Mouse (Mus musculus) forebrain, embryonic 10.5 days (tissue): ENCODE data around the gene Dennd4c. TPM values are rescaled to one million over a fixed set of nuclear protein-coding genes. Genes with fewer than 3 reads are reported as not detected.

ENCODE experiments used
- DNase-seq: peaks from one replicate; pipeline ENCODE4 v3.0.0-alpha.2; 2017; ENCODE audit warnings: low spot score; ENCODE audit errors: extremely low spot score
- H3K27ac ChIP-seq: fragments of 300-500 bp; sonication (generic); 2 replicates; pipeline ENCODE4 v1.5.1; 2016; ENCODE audit warnings: mild to moderate bottlenecking
- H3K27me3 ChIP-seq: fragments of 300-500 bp; sonication (generic); 2 replicates; pipeline ENCODE4 v1.6.1; 2016; ENCODE audit warnings: mild to moderate bottlenecking; ENCODE audit not compliant: poor library complexity, severe bottlenecking
- H3K36me3 ChIP-seq: fragments of 300-500 bp; sonication (generic); replicated peaks from 2 replicates; pipeline ENCODE4 v1.6.1; 2016; ENCODE audit warnings: mild to moderate bottlenecking, moderate library complexity
- H3K4me1 ChIP-seq: fragments of 300-500 bp; sonication (generic); 2 replicates; pipeline ENCODE4 v1.6.1; 2016
- H3K4me3 ChIP-seq: fragments of 300-500 bp; sonication (generic); 2 replicates; pipeline ENCODE4 v1.5.1; 2016; ENCODE audit warnings: mild to moderate bottlenecking, moderate library complexity
- H3K9me3 ChIP-seq: fragments of 300-500 bp; sonication (generic); 2 replicates; pipeline ENCODE4 v1.6.1; 2016; ENCODE audit warnings: mild to moderate bottlenecking, moderate library complexity
- WGBS: fragments of 180-500 bp; shearing (Covaris S2); methylation state at CpG from one replicate; pipeline ENCODE4 v1.1.7; 2016; 5-methylcytosine and 5-hydroxymethylcytosine counted together
- polyA plus RNA-seq: library from polyadenylated mRNA; unstranded; fragments of >200 nt; fragmentation: Nextera tagmentation; extraction: Ambion mirVana; gene quantifications from 2 replicates; pipeline ENCODE4 v1.2.1, GENCODE M21; 2016

Dennd4c gene
- 6.2 and 6.4 TPM in 2 replicates for polyA plus RNA-seq

- H3K9me3 ChIP-seq, result no peaks in the 10 kb centered on the region
- H3K4me1 ChIP-seq, result peaks cover 24% of the 10 kb centered on the region
- H3K36me3 ChIP-seq, result no peaks in the 10 kb centered on the region
- peak; percentile 94 for DNase-seq
- peak within 1 kb of the TSS; percentile 94 for H3K27ac ChIP-seq
- under 1% methylated on average over 95 of the region's 95 CpGs for WGBS
- no peaks in the 10 kb centered on the region for H3K27me3 ChIP-seq
- peak within 1 kb of the TSS; percentile 99 for H3K4me3 ChIP-seq
Observed at GRCm38 (mm10) chr4:86748336-86749291, at the start of gene Dennd4c. Dennd4c (plus strand) TSS chr4:86748555.

DNA sequence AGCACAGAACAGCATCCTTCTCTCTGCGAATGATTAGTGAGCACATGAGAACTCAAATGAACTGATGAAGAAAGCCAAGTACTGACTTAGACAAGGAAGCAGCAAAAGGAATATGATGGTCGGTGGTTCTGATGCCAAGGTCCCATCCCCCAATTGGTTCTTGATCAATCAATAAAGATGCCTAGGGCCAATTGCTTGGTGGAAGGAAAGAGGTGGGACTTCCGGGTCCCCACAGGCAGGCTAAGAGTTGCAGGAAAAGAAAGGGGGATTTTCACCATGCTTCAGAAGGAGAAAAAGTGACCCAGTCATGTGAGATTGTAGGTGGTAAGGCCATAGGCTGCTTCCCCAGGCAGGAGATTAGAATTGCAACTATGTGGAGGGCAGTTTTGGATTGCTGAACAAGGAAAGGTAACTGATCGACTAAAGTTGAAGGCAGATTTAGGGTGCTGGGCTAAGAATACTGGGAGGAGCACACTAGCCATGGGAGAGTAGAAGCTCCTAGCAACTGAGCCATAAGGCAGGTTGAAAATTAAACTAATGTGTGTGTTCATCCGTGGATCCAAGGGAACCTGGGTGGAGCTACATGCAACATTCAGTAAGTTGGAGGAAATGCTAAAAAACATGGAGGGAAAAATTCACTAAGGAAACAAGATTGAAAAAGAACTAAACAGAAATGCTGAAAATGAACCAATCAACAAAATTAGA lies 49.0 kb upstream of the Dennd4c start:
- no peak overlapping the region for H3K4me3 ChIP-seq
- H3K9me3 ChIP-seq, result no peaks in the 10 kb centered on the region
- H3K36me3 ChIP-seq, result no peaks in the 10 kb centered on the region
- no peak overlapping the region for H3K27ac ChIP-seq
- H3K4me1 ChIP-seq, result no peaks in the 10 kb centered on the region
- DNase-seq, result no peak
- WGBS, result 82% methylated on average over 5 of the region's 5 CpGs
- no peaks in the 10 kb centered on the region for H3K27me3 ChIP-seq

- H3K9me3 ChIP-seq, result no peaks in the 10 kb centered on the region
- H3K4me3 ChIP-seq, result no peak overlapping the region
- 42% methylated on average over 1 of the region's 1 CpGs for WGBS
- H3K27ac ChIP-seq, result no peak overlapping the region
- H3K4me1 ChIP-seq, result 0 out of 2 replicates have a peak, but pooled peaks cover 4% of the 10 kb centered on the region
- DNase-seq, result no peak
- no peaks in the 10 kb centered on the region for H3K27me3 ChIP-seq
- no peaks in the 10 kb centered on the region for H3K36me3 ChIP-seq
Observed at GRCm38 (mm10) chr4:86708801-86709200, 39.6 kb upstream of the Dennd4c start.

- Histone ChIP-seq H3K27me3 (no peaks in the 10 kb centered on the region), H3K4me3 (no peak overlapping the region), H3K36me3 (no peaks in the 10 kb centered on the region), H3K4me1 (0 out of 2 replicates have a peak, but pooled peaks cover 4% of the 10 kb centered on the region), H3K27ac (no peak overlapping the region), H3K9me3 (no peaks in the 10 kb centered on the region)
- 76% methylated on average over 6 of the region's 6 CpGs for WGBS
- DNase-seq, result no peak
Observed at GRCm38 (mm10) chr4:86710034-86710650, 38.2 kb upstream of the Dennd4c start.

GRCm38 (mm10) chr4:86710666-86711215 lies 37.6 kb upstream of the Dennd4c start:
- Histone ChIP-seq H3K9me3 (no peaks in the 10 kb centered on the region), H3K27me3 (no peaks in the 10 kb centered on the region), H3K36me3 (no peaks in the 10 kb centered on the region), H3K4me3 (no peak overlapping the region), H3K27ac (no peak overlapping the region), H3K4me1 (0 out of 2 replicates have a peak, but pooled peaks cover 4% of the 10 kb centered on the region)
- 75% methylated on average over 4 of the region's 4 CpGs for WGBS
- no peak for DNase-seq

- H3K27ac ChIP-seq, result no peak overlapping the region
Observed at GRCm38 (mm10) chr4:86712751-86713195, 35.6 kb upstream of the Dennd4c start.

GRCm38 (mm10) chr4:86713518-86713917 lies 34.8 kb upstream of the Dennd4c start:
- H3K9me3 ChIP-seq, result no peaks in the 10 kb centered on the region
- 0 out of 2 replicates have a peak, but pooled peaks cover 4% of the 10 kb centered on the region for H3K4me1 ChIP-seq
- H3K36me3 ChIP-seq, result no peaks in the 10 kb centered on the region
- 88% methylated on average over 2 of the region's 2 CpGs for WGBS
- no peak overlapping the region for H3K27ac ChIP-seq
- H3K27me3 ChIP-seq, result no peaks in the 10 kb centered on the region
- H3K4me3 ChIP-seq, result no peak overlapping the region
- no peak for DNase-seq

More at GRCm38 (mm10) chr4:86712751-86713195, 35.6 kb upstream of the Dennd4c start:
- WGBS, result 79% methylated on average over 12 of the region's 12 CpGs
- DNase-seq, result no peak
- no peaks in the 10 kb centered on the region for H3K9me3 ChIP-seq
- H3K4me3 ChIP-seq, result no peak overlapping the region
- H3K27me3 ChIP-seq, result no peaks in the 10 kb centered on the region
- H3K36me3 ChIP-seq, result no peaks in the 10 kb centered on the region
- H3K4me1 ChIP-seq, result 0 out of 2 replicates have a peak, but pooled peaks cover 4% of the 10 kb centered on the region

DNA sequence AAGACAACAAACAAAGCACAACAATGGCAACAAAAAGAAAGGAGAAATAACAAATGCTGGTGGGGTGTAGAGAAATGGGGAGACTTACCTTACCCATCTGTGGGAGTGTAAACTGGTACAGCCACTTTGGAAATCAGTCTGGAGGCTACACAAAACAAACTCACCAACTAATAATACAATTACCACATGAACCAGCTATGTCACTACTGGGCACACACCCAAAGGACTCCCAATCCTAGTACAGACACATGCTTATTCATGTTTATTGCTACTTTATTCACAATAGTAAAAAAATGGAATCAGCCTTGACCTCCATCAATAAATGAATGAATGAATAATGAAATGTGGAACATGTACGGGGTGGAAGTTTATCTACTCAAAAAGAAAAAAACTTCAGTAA lies 33.0 kb upstream of the Dennd4c start:
- 92% methylated on average over 1 of the region's 1 CpGs for WGBS

DNA sequence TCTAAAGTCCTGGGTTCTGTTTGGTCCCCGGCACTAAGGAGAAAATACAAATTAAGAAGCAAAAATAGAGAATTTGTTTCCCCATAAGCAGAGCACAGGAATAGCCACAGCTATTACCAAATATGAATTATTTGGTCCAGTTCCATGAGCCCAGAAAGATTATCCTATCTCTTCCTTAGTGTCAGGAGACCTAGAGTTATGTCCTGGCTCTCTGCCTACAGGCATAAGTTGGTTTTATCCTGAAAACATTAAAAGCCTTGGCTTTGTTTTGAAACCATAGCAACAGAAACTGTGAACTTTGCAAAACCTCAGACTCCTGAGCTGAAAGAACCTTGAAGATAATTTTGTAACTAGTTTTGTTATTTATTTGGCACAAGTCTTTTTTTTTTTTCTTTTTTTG lies 31.2 kb upstream of the Dennd4c start:
- no peak overlapping the region for H3K4me3 ChIP-seq
- H3K4me1 ChIP-seq, result no peaks in the 10 kb centered on the region
- no peaks in the 10 kb centered on the region for H3K9me3 ChIP-seq
- no peak for DNase-seq
- no peak overlapping the region for H3K27ac ChIP-seq
- no peaks in the 10 kb centered on the region for H3K36me3 ChIP-seq
- H3K27me3 ChIP-seq, result no peaks in the 10 kb centered on the region
- 91% methylated on average over 1 of the region's 1 CpGs for WGBS

More for the DNA sequence above, 33.0 kb upstream of the Dennd4c start:
- Histone ChIP-seq H3K4me1 (no peaks in the 10 kb centered on the region), H3K4me3 (no peak overlapping the region), H3K27me3 (no peaks in the 10 kb centered on the region), H3K36me3 (no peaks in the 10 kb centered on the region), H3K27ac (no peak overlapping the region), H3K9me3 (no peaks in the 10 kb centered on the region)
- DNase-seq, result no peak

DNA sequence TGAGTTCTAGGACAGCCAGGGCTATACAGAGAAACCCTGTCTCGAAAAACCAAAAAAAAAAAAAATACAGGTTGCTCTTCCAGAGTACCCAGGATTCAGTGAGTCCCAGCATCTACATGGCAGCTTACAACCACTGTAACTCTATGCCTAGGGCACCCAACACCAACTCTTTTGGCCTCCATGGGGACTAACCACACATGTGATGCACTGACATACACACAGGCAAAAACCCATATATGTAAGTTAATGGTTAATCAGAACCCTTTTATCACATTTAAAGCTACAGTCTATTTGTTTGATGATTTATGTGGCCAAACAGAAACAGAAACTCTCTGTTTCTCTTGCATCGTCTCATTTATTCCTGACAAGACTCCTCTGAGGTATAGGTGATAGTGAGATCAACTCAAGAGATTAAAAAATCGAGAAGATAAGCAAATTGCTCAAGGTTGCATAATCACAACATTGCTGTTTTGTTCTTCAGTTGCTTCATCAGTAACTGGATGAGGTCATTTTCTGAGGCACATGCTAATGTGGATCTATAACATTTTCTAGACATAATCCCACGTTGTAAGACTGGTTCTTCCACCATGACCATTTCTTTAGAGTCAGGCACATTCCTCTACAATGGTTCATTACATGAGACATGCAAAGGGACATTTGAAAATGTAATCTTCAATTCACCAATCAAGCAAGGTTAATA lies 29.3 kb upstream of the Dennd4c start:
- no peak overlapping the region for H3K27ac ChIP-seq
- 80% methylated on average over 4 of the region's 4 CpGs for WGBS
- H3K4me3 ChIP-seq, result no peak overlapping the region
- no peaks in the 10 kb centered on the region for H3K4me1 ChIP-seq
- no peaks in the 10 kb centered on the region for H3K36me3 ChIP-seq
- H3K9me3 ChIP-seq, result no peaks in the 10 kb centered on the region
- no peak for DNase-seq
- no peaks in the 10 kb centered on the region for H3K27me3 ChIP-seq

- Histone ChIP-seq H3K27ac (no peak overlapping the region), H3K36me3 (no peaks in the 10 kb centered on the region), H3K4me3 (no peak overlapping the region), H3K9me3 (no peaks in the 10 kb centered on the region), H3K27me3 (no peaks in the 10 kb centered on the region), H3K4me1 (no peaks in the 10 kb centered on the region)
- WGBS, result 87% methylated on average over 8 of the region's 8 CpGs
- DNase-seq, result no peak
Observed at GRCm38 (mm10) chr4:86721856-86722358, 26.4 kb upstream of the Dennd4c start.
